8 mouse cellular contexts compared by ENCODE assay signal in the genomic region with DNA sequence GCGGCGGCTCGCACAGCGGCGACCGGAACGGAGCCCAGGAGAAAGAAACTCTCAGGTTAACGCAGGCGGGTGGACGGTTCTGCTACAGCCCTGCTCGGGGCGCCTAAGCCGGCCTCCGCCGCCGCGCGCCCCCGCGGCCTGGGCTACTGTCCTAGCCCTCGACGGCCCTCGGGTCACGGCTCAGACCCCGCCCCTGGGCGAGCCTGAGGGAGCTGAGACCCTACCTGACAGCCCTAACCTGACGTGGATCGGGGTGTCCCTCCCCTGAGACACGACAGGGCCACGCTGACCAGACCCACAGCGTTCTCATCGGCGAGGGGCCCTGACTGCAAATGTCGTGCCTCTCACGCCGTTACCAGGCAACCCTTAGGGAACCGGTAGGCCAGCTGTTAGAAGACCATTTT. TPM values are rescaled to one million over a fixed set of nuclear protein-coding genes. Genes with fewer than 3 reads are reported as not detected.
DNase-seq lines count a peak whose midpoint lies in the region; ATAC-seq and TF ChIP-seq lines count a peak whose summit lies in the region.

No protein-coding gene starts in this region.

- H3K4me2 ChIP-seq in intestine, embryonic 15.5 days (replicated peaks) = peak overlapping the region; percentile 74
- H3K4me2 ChIP-seq in midbrain, embryonic 15.5 days = peak overlapping the region; percentile 63
- H3K4me2 ChIP-seq in stomach, postnatal 0 days (replicated peaks; ENCODE audit: low read depth) = peak overlapping the region; percentile 73

- intact Hi-C loops in gastrocnemius, postnatal 14 days (cut with DNase I; ENCODE audit: low total_unique reads) = no loop called here

- H3K4me3 ChIP-seq in thymus, adult 2 months (ENCODE audit: control insufficient read depth, insufficient read depth, low read length) = peak overlapping the region; percentile 96
- peak overlapping the region; percentile 94 for H3K4me3 ChIP-seq in intestine, embryonic 15.5 days (replicated peaks)
- H3K4me3 ChIP-seq in liver, adult 2 months (ENCODE audit: insufficient read depth, low read depth, low read length) = peak overlapping the region; percentile 92
- H3K4me3 ChIP-seq in midbrain, embryonic 15.5 days = peak overlapping the region; percentile 76
- peak overlapping the region; percentile 92 for H3K4me3 ChIP-seq in stomach, postnatal 0 days (ENCODE audit: low read depth, low read length)

- WGBS in thymus, adult 2 months = under 1% methylated on average over 37 of the region's 37 CpGs
- under 1% methylated on average over 37 of the region's 37 CpGs for WGBS in intestine, embryonic 15.5 days
- WGBS in liver, adult 2 months = under 1% methylated on average over 37 of the region's 37 CpGs
- under 1% methylated on average over 37 of the region's 37 CpGs for WGBS in midbrain, embryonic 15.5 days
- WGBS in stomach, postnatal 0 days = under 1% methylated on average over 37 of the region's 37 CpGs

- H3K4me1 ChIP-seq in thymus, adult 2 months (replicated peaks; ENCODE audit: control insufficient read depth, insufficient read depth, low read length) = peaks cover 4% of the 10 kb centered on the region; the same call in 1 of the 2 replicates
- peaks cover 5% of the 10 kb centered on the region; the same call in 1 of the 2 replicates for H3K4me1 ChIP-seq in intestine, embryonic 15.5 days (replicated peaks)
- H3K4me1 ChIP-seq in liver, adult 2 months (ENCODE audit: control insufficient read depth, insufficient read depth, low read length) = peaks cover 2% of the 10 kb centered on the region; the same call in 1 of the 2 replicates
- peaks cover 25% of the 10 kb centered on the region for H3K4me1 ChIP-seq in midbrain, embryonic 15.5 days
- H3K4me1 ChIP-seq in stomach, postnatal 0 days (replicated peaks; ENCODE audit: control insufficient read depth, insufficient read depth) = no peaks in the 10 kb centered on the region

- no peak for TF ChIP-seq EP300 in stomach, postnatal 0 days (optimal IDR thresholded peaks at IDR 0.05)

- no peak overlapping the region for H3K27ac ChIP-seq in thymus, adult 2 months (ENCODE audit: control insufficient read depth, insufficient read depth, low read length)
- peak overlapping the region; percentile 99 for H3K27ac ChIP-seq in intestine, embryonic 15.5 days
- peak overlapping the region; percentile 65; the same call in 1 of the 2 replicates for H3K27ac ChIP-seq in liver, adult 2 months (replicated peaks; ENCODE audit: insufficient read depth, low read depth, low read length)
- peak overlapping the region; percentile 99 for H3K27ac ChIP-seq in midbrain, embryonic 15.5 days
- H3K27ac ChIP-seq in stomach, postnatal 0 days (replicated peaks) = peak overlapping the region; percentile 99

- no peak for TF ChIP-seq POLR2A in thymus, adult 2 months (IDR thresholded peaks at IDR 0.05; ENCODE audit: control insufficient read depth, extremely low read depth, insufficient read depth, low read length, poor library complexity)
- TF ChIP-seq POLR2A in liver, adult 2 months (IDR thresholded peaks at IDR 0.05; ENCODE audit: extremely low read depth, insufficient read depth, low read length) = no peak

- peak; percentile 49 for DNase-seq in thymus, adult 2 months
- no peak for DNase-seq in thymus, postnatal 25 days
- DNase-seq in gastrocnemius, postnatal 14 days = peak; percentile 41
- peak; percentile 25 for DNase-seq in liver, adult 2 months (ENCODE audit: extremely low read depth, low read depth, low spot score)
- peak; percentile 65 for DNase-seq in stomach, postnatal 0 days (ENCODE audit: low spot score)

- peak; percentile 57 for ATAC-seq in common myeloid progenitor, adult 5-6 weeks (replicated peaks; ENCODE audit: low read depth, poor library complexity, severe bottlenecking)
- ATAC-seq in intestine, embryonic 15.5 days = peak; percentile 87
- peak; percentile 84 for ATAC-seq in midbrain, embryonic 15.5 days (replicated peaks)
- peak; percentile 84 for ATAC-seq in stomach, postnatal 0 days (ENCODE audit: low FRiP score, low TSS enrichment)

- no peak for TF ChIP-seq CTCF in thymus, adult 2 months (IDR thresholded peaks at IDR 0.05; ENCODE audit: borderline replicate concordance, control insufficient read depth, extremely low read depth, insufficient read depth, low read length, poor library complexity)
- no peak for TF ChIP-seq CTCF in liver, adult 2 months (IDR thresholded peaks at IDR 0.05; ENCODE audit: low read depth, low read length)
- TF ChIP-seq CTCF in stomach, postnatal 0 days (IDR thresholded peaks at IDR 0.05; ENCODE audit: low read depth) = no peak

- H3K79me2 ChIP-seq in liver, adult 2 months (ENCODE audit: control insufficient read depth, insufficient read depth, low read length) = no peaks in the 10 kb centered on the region

- H3K9me3 ChIP-seq in intestine, embryonic 15.5 days = no peaks in the 10 kb centered on the region
- H3K9me3 ChIP-seq in midbrain, embryonic 15.5 days = no peaks in the 10 kb centered on the region
- no peaks in the 10 kb centered on the region for H3K9me3 ChIP-seq in stomach, postnatal 0 days (ENCODE audit: control insufficient read depth, low read length)

- H3K9ac ChIP-seq in intestine, embryonic 15.5 days = peak overlapping the region; percentile 87
- peak overlapping the region; percentile 97 for H3K9ac ChIP-seq in liver, adult 2 months (ENCODE audit: low read depth, low read length)
- peak overlapping the region; percentile 90 for H3K9ac ChIP-seq in midbrain, embryonic 15.5 days
- peak overlapping the region; percentile 92 for H3K9ac ChIP-seq in stomach, postnatal 0 days (ENCODE audit: low read length)

- H3K36me3 ChIP-seq in thymus, adult 2 months (ENCODE audit: control insufficient read depth, insufficient read depth, low read length) = no peaks in the 10 kb centered on the region
- H3K36me3 ChIP-seq in intestine, embryonic 15.5 days = no peaks in the 10 kb centered on the region
- H3K36me3 ChIP-seq in liver, adult 2 months (ENCODE audit: control insufficient read depth, insufficient read depth, low read length) = no peaks in the 10 kb centered on the region
- H3K36me3 ChIP-seq in midbrain, embryonic 15.5 days (replicated peaks) = no peaks in the 10 kb centered on the region
- no peaks in the 10 kb centered on the region for H3K36me3 ChIP-seq in stomach, postnatal 0 days (ENCODE audit: control insufficient read depth, insufficient read depth, low read length)

- H3K27me3 ChIP-seq in thymus, adult 2 months (ENCODE audit: control insufficient read depth, insufficient read depth, low read length) = no peaks in the 10 kb centered on the region
- H3K27me3 ChIP-seq in intestine, embryonic 15.5 days (replicated peaks) = no peaks in the 10 kb centered on the region
- H3K27me3 ChIP-seq in liver, adult 2 months (ENCODE audit: control insufficient read depth, insufficient read depth, low read length) = no peaks in the 10 kb centered on the region
- no peaks in the 10 kb centered on the region for H3K27me3 ChIP-seq in midbrain, embryonic 15.5 days (replicated peaks)
- H3K27me3 ChIP-seq in stomach, postnatal 0 days (ENCODE audit: control insufficient read depth, insufficient read depth, low read length) = no peaks in the 10 kb centered on the region

RNA-seq across cellular contexts. Expression of a gene that starts 0.4 kb away (rescaled TPM):
- polyA plus RNA-seq in thymus, adult 2 months (2012; rRNA removed) = 4.2 and 5.9 TPM in 2 replicates
- 8.1 and 14.0 TPM in 2 replicates for total RNA-seq in common myeloid progenitor, adult 5-6 weeks (2017)
- 1 to 10 TPM; 3.8 to 4.1 TPM for total RNA-seq in gastrocnemius, postnatal 14 days (2021)
- polyA plus RNA-seq in intestine, embryonic 15.5 days (2015; fragmentation: Nextera tagmentation; extraction: Ambion mirVana) = 21.4 TPM in 2 replicates
- 2.7 and 3.0 TPM in 2 replicates for total RNA-seq in liver, adult 2 months (2014; rRNA removed)
- 1.6 and 1.9 TPM in 2 replicates for polyA plus RNA-seq in liver, adult 2 months (2012; rRNA removed)
- polyA plus RNA-seq in midbrain, embryonic 15.5 days (2015; fragmentation: Nextera tagmentation; extraction: Ambion mirVana) = 47.6 and 47.7 TPM in 2 replicates
- 14.2 and 15.0 TPM in 2 replicates for polyA plus RNA-seq in stomach, postnatal 0 days (2015; fragmentation: Nextera tagmentation; extraction: Ambion mirVana)
